Mouse (Mus musculus): Measurements from ENCODE around the gene 1700080E11Rik. TPM values are rescaled to one million over a fixed set of nuclear protein-coding genes. Genes with fewer than 3 reads are reported as not detected.

The 1700080E11Rik gene
- total RNA-seq (2014; rRNA removed; ENCODE audit: low replicate concordance) (not detected in 2 replicates), polyA plus RNA-seq (2015; fragmentation: Nextera tagmentation; extraction: Ambion mirVana) (not detected in 2 replicates)

DNA sequence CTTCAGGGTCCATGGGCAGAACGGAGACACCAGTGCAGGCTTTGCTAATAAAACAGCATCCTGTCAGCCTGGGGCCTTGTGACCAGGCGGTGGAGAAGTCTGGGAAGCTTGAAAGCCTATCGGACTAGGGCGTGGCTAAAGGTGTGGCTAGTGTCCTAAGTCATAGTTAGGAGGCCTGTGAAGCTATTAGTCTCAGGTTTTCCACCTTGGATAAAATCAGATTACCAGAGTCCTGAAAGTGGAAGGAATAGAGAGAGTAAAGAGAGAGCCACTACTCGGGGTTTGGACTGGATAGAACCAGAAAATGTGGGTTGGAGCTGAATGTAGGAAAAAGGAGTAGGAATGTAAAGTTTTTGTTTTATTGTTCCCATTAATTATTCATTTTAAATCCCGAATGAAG, at the start of gene 1700080E11Rik:
1700080E11Rik (minus strand) TSS at position 101 of the 400 bp plus-strand sequence.
- WGBS = 67% methylated on average over 6 of the region's 6 CpGs
- H3K27me3 ChIP-seq (ENCODE audit: control insufficient read depth, insufficient read depth, low read length) = no peaks in the 10 kb centered on the region
- DNase-seq (ENCODE audit: low spot score) = no peak

DNA sequence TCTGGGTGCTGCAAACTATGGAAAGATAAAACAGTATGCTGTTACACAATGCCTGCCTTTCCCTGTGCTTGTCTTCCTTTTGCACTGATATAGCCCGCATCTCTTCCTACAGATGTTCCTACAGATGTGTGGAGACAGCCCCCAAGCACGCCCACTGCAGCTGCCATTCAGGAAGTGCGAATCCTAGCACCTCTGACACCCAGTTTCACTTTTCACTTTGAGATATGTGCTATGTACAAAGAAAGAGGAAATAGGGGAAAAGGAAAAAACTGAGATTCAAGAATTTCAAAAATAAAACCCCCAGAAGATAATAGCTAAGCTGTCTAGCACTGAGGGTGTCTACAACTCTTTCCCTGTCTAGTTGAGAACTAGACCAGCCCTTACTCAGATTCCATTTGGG, 41.8 kb upstream of the 1700080E11Rik start:
- Histone ChIP-seq H3K4me1 (ENCODE audit: control insufficient read depth, insufficient read depth) (no peaks in the 10 kb centered on the region), H3K4me3 (ENCODE audit: low read depth, low read length) (no peak overlapping the region), H3K27me3 (ENCODE audit: control insufficient read depth, insufficient read depth, low read length) (no peaks in the 10 kb centered on the region), H3K27ac (ENCODE audit: low read depth) (no peak overlapping the region), H3K4me2 (ENCODE audit: low read depth, low read length) (no peak overlapping the region), H3K9ac (replicated peaks; ENCODE audit: low read depth, low read length) (no peak overlapping the region), H3K36me3 (replicated peaks; ENCODE audit: control insufficient read depth, insufficient read depth, low read length) (no peaks in the 10 kb centered on the region), H3K9me3 (replicated peaks; ENCODE audit: control insufficient read depth, low read length) (no peaks in the 10 kb centered on the region)
- 53% methylated on average over 3 of the region's 3 CpGs for WGBS
- ATAC-seq (ENCODE audit: insufficient read depth, low read depth) = no peak
- no peak for DNase-seq (ENCODE audit: low spot score)
- TF ChIP-seq EP300 (IDR thresholded peaks at IDR 0.05; ENCODE audit: low read depth) (no peak), CTCF (IDR thresholded peaks at IDR 0.05; ENCODE audit: low read depth) (no peak)

More for the DNA sequence above, at the start of gene 1700080E11Rik:
- no peak for ATAC-seq (ENCODE audit: insufficient read depth, low read depth)
- TF ChIP-seq CTCF (IDR thresholded peaks at IDR 0.05; ENCODE audit: low read depth) = no peak
- TF ChIP-seq EP300 (IDR thresholded peaks at IDR 0.05; ENCODE audit: low read depth) = no peak
- H3K4me2 ChIP-seq (ENCODE audit: low read depth, low read length) = no peak within 1 kb of the TSS
- H3K4me1 ChIP-seq (ENCODE audit: control insufficient read depth, insufficient read depth) = no peaks in the 10 kb centered on the region
- no peaks in the 10 kb centered on the region for H3K36me3 ChIP-seq (replicated peaks; ENCODE audit: control insufficient read depth, insufficient read depth, low read length)
- H3K4me3 ChIP-seq (ENCODE audit: low read depth, low read length) = no peak within 1 kb of the TSS
- H3K9ac ChIP-seq (replicated peaks; ENCODE audit: low read depth, low read length) = no peak within 1 kb of the TSS
- no peaks in the 10 kb centered on the region for H3K9me3 ChIP-seq (replicated peaks; ENCODE audit: control insufficient read depth, low read length)
- no peak within 1 kb of the TSS for H3K27ac ChIP-seq (ENCODE audit: low read depth)

DNA sequence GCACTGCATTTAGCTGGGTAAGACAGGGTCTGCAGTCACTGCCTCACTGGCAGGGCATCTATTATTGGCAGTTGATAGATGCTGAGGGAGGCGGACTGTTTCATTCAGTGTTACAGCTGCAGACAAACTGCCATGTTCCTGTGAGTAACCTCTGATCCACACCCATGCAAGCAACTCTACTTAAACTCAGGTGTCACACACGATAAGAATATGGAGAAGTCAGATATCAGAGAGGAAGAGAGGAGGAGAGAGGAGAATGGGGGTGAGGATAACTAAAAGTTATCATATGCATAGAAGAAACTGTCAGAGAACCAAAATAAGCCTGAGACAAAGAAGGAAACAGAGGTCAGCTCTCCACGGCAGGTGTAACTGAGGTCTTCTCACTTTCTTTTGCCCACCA, 37.5 kb upstream of the 1700080E11Rik start:
- Histone ChIP-seq H3K9me3 (replicated peaks; ENCODE audit: control insufficient read depth, low read length) (no peaks in the 10 kb centered on the region), H3K36me3 (replicated peaks; ENCODE audit: control insufficient read depth, insufficient read depth, low read length) (no peaks in the 10 kb centered on the region), H3K4me3 (ENCODE audit: low read depth, low read length) (no peak overlapping the region), H3K27me3 (ENCODE audit: control insufficient read depth, insufficient read depth, low read length) (no peaks in the 10 kb centered on the region), H3K9ac (replicated peaks; ENCODE audit: low read depth, low read length) (no peak overlapping the region), H3K4me2 (ENCODE audit: low read depth, low read length) (no peak overlapping the region), H3K4me1 (ENCODE audit: control insufficient read depth, insufficient read depth) (no peaks in the 10 kb centered on the region), H3K27ac (ENCODE audit: low read depth) (no peak overlapping the region)
- no peak for DNase-seq (ENCODE audit: low spot score)
- 70% methylated on average over 3 of the region's 3 CpGs for WGBS
- TF ChIP-seq CTCF (IDR thresholded peaks at IDR 0.05; ENCODE audit: low read depth) (no peak), EP300 (IDR thresholded peaks at IDR 0.05; ENCODE audit: low read depth) (no peak)
- no peak for ATAC-seq (ENCODE audit: insufficient read depth, low read depth)

DNA sequence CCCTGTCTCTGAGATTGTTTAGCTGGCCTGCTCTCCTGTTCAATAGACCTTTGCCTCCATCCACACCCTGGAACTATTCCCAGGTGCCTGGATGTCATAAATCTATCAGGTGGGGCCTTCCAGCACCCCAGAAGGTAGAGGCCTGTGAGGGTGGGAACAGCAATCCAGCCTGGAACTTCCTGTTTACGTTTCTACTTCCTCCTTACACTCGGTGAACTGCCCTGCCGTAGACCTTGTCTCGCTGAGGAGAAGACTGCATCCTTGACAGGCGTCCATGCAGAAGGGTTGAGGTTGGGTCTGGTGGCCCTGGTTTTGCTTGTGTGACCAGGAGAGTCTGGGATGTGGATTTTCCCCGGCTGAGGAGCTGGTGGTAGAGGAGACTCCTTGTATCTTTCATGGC, 5.7 kb downstream of the 1700080E11Rik start:
- 61% methylated on average over 6 of the region's 6 CpGs for WGBS
- ATAC-seq (ENCODE audit: insufficient read depth, low read depth) = no peak
- Histone ChIP-seq H3K4me2 (ENCODE audit: low read depth, low read length) (no peak overlapping the region), H3K4me3 (ENCODE audit: low read depth, low read length) (no peak overlapping the region), H3K27ac (ENCODE audit: low read depth) (no peak overlapping the region), H3K27me3 (ENCODE audit: control insufficient read depth, insufficient read depth, low read length) (no peaks in the 10 kb centered on the region), H3K36me3 (replicated peaks; ENCODE audit: control insufficient read depth, insufficient read depth, low read length) (no peaks in the 10 kb centered on the region), H3K9me3 (replicated peaks; ENCODE audit: control insufficient read depth, low read length) (no peaks in the 10 kb centered on the region), H3K4me1 (ENCODE audit: control insufficient read depth, insufficient read depth) (no peaks in the 10 kb centered on the region), H3K9ac (replicated peaks; ENCODE audit: low read depth, low read length) (no peak overlapping the region)
- no peak for DNase-seq (ENCODE audit: low spot score)
- TF ChIP-seq CTCF (IDR thresholded peaks at IDR 0.05; ENCODE audit: low read depth) (no peak), EP300 (IDR thresholded peaks at IDR 0.05; ENCODE audit: low read depth) (no peak)

DNA sequence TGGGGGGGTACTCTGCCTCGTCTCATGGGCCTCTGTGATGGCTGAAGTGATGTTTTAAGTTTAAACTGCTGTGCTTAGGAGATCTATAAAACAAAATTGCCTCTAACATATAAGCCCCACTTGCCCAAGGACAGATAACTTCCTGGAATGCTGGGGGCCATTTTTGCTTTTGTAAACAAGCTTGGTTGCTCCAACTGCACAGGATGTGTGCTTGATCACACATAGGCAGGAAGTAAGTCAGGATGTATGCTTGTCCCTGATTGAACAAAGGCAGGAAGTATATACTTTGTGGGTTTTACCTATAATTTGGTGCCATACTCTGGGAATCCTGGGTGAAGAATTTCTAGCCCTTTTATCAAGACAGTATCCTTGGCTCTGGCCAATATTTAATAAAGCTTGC, 8.5 kb downstream of the 1700080E11Rik start:
- H3K4me1 ChIP-seq (ENCODE audit: control insufficient read depth, insufficient read depth) = no peaks in the 10 kb centered on the region

DNA sequence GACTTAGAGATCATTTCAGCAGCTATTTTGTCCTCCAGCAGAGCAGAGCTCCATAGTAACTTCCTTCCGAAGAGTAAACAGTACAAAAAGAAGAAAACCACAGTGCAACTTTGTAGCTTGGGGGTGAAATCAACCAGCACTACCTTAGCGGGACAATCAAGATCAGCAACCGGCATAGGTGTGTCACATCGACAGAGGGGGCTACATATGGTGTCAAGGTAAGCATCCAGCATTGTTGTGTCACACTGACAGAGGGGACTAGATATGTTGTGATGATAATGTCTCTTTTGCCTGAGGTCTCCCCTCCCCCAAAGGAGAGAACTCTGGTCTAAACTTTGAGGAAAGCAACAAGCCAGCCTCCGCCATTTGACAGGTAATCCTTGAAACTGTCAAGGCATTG, 10.4 kb downstream of the 1700080E11Rik start:
- H3K4me1 ChIP-seq (ENCODE audit: control insufficient read depth, insufficient read depth) = peaks cover 8% of the 10 kb centered on the region; the same call in 1 of the 2 replicates
- ATAC-seq (ENCODE audit: insufficient read depth, low read depth) = no peak
- no peak overlapping the region for H3K27ac ChIP-seq (ENCODE audit: low read depth)
- no peak overlapping the region for H3K4me2 ChIP-seq (ENCODE audit: low read depth, low read length)
- H3K4me3 ChIP-seq (ENCODE audit: low read depth, low read length) = no peak overlapping the region
- H3K36me3 ChIP-seq (replicated peaks; ENCODE audit: control insufficient read depth, insufficient read depth, low read length) = no peaks in the 10 kb centered on the region
- no peaks in the 10 kb centered on the region for H3K27me3 ChIP-seq (ENCODE audit: control insufficient read depth, insufficient read depth, low read length)
- no peaks in the 10 kb centered on the region for H3K9me3 ChIP-seq (replicated peaks; ENCODE audit: control insufficient read depth, low read length)
- no peak for TF ChIP-seq CTCF (IDR thresholded peaks at IDR 0.05; ENCODE audit: low read depth)
- DNase-seq (ENCODE audit: low spot score) = no peak
- no peak overlapping the region for H3K9ac ChIP-seq (replicated peaks; ENCODE audit: low read depth, low read length)
- WGBS = 74% methylated on average over 5 of the region's 5 CpGs

More for the DNA sequence above, 8.5 kb downstream of the 1700080E11Rik start:
- H3K27ac ChIP-seq (ENCODE audit: low read depth) = no peak overlapping the region
- H3K9ac ChIP-seq (replicated peaks; ENCODE audit: low read depth, low read length) = no peak overlapping the region
- TF ChIP-seq EP300 (IDR thresholded peaks at IDR 0.05; ENCODE audit: low read depth) (no peak), CTCF (IDR thresholded peaks at IDR 0.05; ENCODE audit: low read depth) (no peak)
- 28% methylated on average over 1 of the region's 1 CpGs for WGBS
- no peaks in the 10 kb centered on the region for H3K9me3 ChIP-seq (replicated peaks; ENCODE audit: control insufficient read depth, low read length)
- no peak overlapping the region for H3K4me2 ChIP-seq (ENCODE audit: low read depth, low read length)
- no peaks in the 10 kb centered on the region for H3K36me3 ChIP-seq (replicated peaks; ENCODE audit: control insufficient read depth, insufficient read depth, low read length)
- DNase-seq (ENCODE audit: low spot score) = no peak
- H3K27me3 ChIP-seq (ENCODE audit: control insufficient read depth, insufficient read depth, low read length) = no peaks in the 10 kb centered on the region
- ATAC-seq (ENCODE audit: insufficient read depth, low read depth) = no peak
- H3K4me3 ChIP-seq (ENCODE audit: low read depth, low read length) = no peak overlapping the region

Measured in heart, postnatal 0 days (tissue).